Mouse (Mus musculus): Measurements from ENCODE around the gene Eif3m. TPM values are rescaled to one million over a fixed set of nuclear protein-coding genes. Genes with fewer than 3 reads are reported as not detected.
"Not testable (repeated sequence)": the region's sequence is repeated elsewhere in the genome, so short reads cannot be mapped to it uniquely, and the experiment has no call there.

Gene Eif3m
- polyA plus RNA-seq, 1 experiment from 2014 or later: 194 TPM

DNA sequence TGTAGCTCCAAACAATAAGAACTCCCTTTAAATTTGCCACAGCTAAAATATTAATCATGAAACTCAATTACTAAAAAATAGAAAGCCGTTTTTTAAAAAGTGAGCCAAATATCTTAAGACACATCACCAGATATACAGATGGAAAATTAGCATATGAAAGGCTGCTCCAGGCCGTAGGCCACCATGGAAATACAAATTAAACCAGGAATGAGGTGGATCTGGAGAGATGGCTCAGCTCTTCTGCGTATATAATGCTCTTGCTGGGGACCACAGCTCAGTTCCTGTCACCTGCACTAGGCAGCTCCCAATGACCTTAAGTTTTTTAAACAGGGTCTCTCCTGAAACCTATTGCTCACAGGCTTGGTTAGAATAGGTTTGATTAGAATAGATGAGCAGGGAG, 17.2 kb upstream of the Eif3m start:
- Histone ChIP-seq H3K4me1 (replicated peaks) (0 out of 2 replicates have a peak, but pooled peaks cover under 1% of the 10 kb centered on the region), H3K9me3 (replicated peaks) (no peaks in the 10 kb centered on the region), H3K9ac (no peak overlapping the region), H3K27me3 (no peaks in the 10 kb centered on the region), H3K27ac (no peak overlapping the region), H3K4me3 (no peak overlapping the region), H3K36me3 (no peaks in the 10 kb centered on the region), H3K4me2 (no peak overlapping the region)
- 81% methylated on average over 3 of the region's 3 CpGs for WGBS
- ATAC-seq (replicated peaks; ENCODE audit: insufficient number of reproducible peaks, insufficient read depth, low FRiP score, low read depth): no peak

DNA sequence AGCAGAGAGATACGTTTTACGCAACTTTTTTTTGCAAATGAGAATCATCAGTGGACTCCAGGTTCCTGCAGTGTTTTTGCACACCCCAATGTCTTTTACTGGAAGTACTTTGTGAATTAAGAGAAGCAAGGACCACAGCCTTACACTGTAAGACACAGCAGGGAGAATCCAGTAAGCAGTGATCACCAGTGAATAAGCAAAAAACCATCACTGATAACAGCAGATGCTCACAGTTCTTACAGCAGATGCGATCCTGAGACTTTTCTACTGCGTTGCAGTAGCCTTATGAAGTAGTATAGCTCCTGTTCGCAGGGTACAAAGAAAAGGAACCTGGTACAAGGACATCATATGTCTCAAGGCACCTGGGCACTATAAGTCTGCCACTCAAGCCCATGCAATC, 13.6 kb upstream of the Eif3m start:
- 87% methylated on average over 5 of the region's 5 CpGs for WGBS
- no peaks in the 10 kb centered on the region for H3K36me3 ChIP-seq
- H3K4me2 ChIP-seq: no peak overlapping the region
- H3K27me3 ChIP-seq: no peaks in the 10 kb centered on the region
- H3K27ac ChIP-seq: no peak overlapping the region
- H3K4me3 ChIP-seq: no peak overlapping the region
- H3K4me1 ChIP-seq (replicated peaks): 0 out of 2 replicates have a peak, but pooled peaks cover 4% of the 10 kb centered on the region
- no peak overlapping the region for H3K9ac ChIP-seq
- no peak for ATAC-seq (replicated peaks; ENCODE audit: insufficient number of reproducible peaks, insufficient read depth, low FRiP score, low read depth)
- H3K9me3 ChIP-seq (replicated peaks): no peaks in the 10 kb centered on the region

DNA sequence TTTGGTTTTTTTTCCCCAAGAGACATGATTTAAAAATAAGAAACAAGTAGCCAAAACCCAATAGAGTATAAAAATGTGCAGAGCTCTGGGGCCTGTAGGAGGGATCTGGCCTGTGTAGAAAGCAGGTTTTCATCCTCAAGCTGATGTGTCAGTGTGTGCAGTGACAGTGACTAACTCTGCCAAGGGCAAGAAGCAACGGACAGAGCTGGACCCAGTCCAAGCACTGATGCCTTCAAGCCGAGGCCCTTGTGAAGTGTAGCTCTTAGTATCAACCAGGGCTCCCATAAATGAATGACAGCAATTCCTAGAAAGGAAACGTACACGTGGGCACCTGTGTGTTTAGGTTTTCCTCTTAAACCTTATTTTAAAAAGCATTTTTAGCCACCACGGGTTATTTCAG, 11.9 kb upstream of the Eif3m start:
- Histone ChIP-seq H3K27ac (no peak overlapping the region), H3K4me1 (replicated peaks) (0 out of 2 replicates have a peak, but pooled peaks cover 4% of the 10 kb centered on the region), H3K4me2 (no peak overlapping the region), H3K9me3 (replicated peaks) (no peaks in the 10 kb centered on the region), H3K4me3 (no peak overlapping the region), H3K36me3 (no peaks in the 10 kb centered on the region), H3K27me3 (no peaks in the 10 kb centered on the region), H3K9ac (no peak overlapping the region)
- 43% methylated on average over 5 of the region's 5 CpGs for WGBS
- ATAC-seq (replicated peaks; ENCODE audit: insufficient number of reproducible peaks, insufficient read depth, low FRiP score, low read depth): no peak

DNA sequence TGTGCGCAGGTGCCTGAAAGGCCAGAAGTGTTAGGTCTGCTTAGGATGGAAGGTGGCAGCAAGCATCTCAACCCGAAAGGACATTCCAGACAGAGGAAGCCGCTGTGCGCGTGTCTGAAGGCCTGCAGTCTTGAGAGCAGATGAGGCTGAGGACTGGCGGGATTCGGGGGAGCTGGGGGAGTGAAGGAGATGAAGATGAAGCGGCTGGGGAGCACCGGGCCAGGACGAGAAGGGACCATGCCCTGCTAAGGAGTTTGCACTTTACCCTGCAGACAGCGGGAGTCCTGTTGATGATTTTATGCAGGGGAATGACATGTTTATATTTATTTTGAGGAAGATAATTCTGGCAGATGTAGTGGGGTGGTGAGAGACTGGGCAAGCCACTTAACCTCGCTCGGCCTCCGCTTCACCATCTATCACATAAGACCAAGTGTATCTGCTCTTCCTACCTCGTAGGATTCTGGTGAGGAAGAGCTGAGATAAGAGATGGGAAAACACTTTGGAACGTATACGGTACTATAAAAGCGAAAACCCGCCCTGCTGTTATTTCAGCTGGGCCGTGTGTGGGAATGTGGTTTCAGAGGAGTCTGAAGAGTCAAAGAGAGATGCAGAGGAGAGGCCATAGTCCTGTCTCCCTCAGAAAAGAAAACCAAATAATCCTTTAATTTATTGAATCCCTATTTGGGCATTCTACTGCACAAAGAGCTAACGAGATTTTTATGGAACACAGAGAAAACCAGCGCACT, 10.2 kb upstream of the Eif3m start:
- Histone ChIP-seq H3K4me1 (replicated peaks) (peaks cover 10% of the 10 kb centered on the region; the same call in 1 of the 2 replicates), H3K27me3 (no peaks in the 10 kb centered on the region), H3K9me3 (replicated peaks) (no peaks in the 10 kb centered on the region), H3K4me2 (no peak overlapping the region), H3K4me3 (no peak overlapping the region), H3K9ac (no peak overlapping the region), H3K27ac (no peak overlapping the region), H3K36me3 (no peaks in the 10 kb centered on the region)
- no peak for ATAC-seq (replicated peaks; ENCODE audit: insufficient number of reproducible peaks, insufficient read depth, low FRiP score, low read depth)
- 60% methylated on average over 22 of the region's 22 CpGs for WGBS

DNA sequence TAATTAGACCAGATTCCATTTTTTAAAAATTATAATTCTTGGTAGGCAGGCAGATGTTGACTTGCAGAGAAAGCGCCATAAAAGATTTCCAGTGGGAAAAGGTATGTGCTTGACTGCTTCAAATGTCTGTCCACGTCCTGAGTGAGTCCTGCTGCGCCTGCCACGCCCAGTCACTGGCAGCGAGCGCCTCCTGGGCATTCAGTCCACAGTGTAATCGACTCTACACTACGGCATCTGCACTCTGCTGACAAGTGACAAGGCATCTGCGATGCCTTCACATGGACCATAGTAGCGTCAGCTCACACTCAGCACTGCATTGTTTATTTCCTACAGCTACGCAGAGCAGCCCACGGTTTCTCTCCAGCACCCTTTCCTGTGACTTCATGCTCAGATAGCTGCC, 8.7 kb upstream of the Eif3m start:
- not testable (repeated sequence) for H3K27ac ChIP-seq; H3K9ac ChIP-seq; ATAC-seq (replicated peaks; ENCODE audit: insufficient number of reproducible peaks, insufficient read depth, low FRiP score, low read depth); H3K27me3 ChIP-seq; H3K9me3 ChIP-seq (replicated peaks); H3K36me3 ChIP-seq; H3K4me2 ChIP-seq; H3K4me3 ChIP-seq; H3K4me1 ChIP-seq (replicated peaks)
- WGBS: 45% methylated on average over 12 of the region's 12 CpGs

DNA sequence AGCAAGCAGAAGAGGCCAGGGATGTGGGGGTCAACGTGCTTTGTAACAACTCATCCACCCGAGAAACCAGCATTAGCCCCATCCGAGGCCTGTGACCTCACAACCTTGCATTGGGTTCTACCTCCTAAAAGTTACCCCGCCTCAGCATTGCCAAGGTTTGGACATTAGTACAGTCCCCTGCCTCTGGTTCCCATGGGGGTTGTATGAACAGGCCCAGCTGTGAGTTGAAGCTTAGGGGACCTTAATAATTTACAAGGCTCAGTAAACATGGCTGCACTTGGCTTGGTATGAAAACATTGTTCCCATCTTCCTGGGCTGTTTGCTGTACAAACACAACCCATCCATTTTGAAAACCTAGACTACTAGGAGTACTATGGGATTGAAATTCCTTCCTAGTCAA, 6.9 kb upstream of the Eif3m start:
- Histone ChIP-seq H3K27ac (no peak overlapping the region), H3K27me3 (no peaks in the 10 kb centered on the region), H3K36me3 (no peaks in the 10 kb centered on the region), H3K9me3 (replicated peaks) (no peaks in the 10 kb centered on the region), H3K4me2 (no peak overlapping the region), H3K4me3 (no peak overlapping the region), H3K9ac (no peak overlapping the region), H3K4me1 (replicated peaks) (peaks cover 7% of the 10 kb centered on the region; the same call in 1 of the 2 replicates)
- no peak for ATAC-seq (replicated peaks; ENCODE audit: insufficient number of reproducible peaks, insufficient read depth, low FRiP score, low read depth)
- WGBS: 76% methylated on average over 4 of the region's 4 CpGs

DNA sequence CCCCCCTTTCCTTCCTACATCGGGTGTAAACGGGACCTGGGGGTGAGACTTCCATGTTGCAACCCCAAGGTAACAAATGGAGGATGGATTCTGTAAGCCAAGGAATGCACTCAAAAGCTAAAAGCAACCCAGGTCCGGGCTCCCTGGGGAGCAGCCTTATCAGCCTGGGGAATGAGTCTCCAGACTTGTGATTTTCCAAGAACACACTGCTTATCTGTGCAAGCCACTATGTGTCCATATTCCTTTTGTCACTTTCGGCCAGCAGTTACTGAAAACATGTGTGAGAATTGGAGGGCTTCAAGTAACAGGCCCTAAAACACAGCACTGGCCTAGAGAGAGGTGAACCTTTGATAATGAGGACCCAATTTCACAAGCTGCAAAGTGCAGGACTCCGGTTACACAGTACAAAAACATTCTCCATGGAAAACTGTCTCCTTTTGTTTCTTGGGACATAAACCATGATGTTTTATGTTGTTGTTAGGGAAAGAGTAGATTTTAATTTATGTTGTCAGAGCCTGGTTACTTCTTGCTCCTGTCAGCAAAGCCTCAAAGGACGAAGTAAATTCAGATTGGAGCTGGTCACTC, 6.2 kb upstream of the Eif3m start:
- Histone ChIP-seq H3K9me3 (replicated peaks) (no peaks in the 10 kb centered on the region), H3K4me3 (no peak overlapping the region), H3K4me2 (no peak overlapping the region), H3K9ac (no peak overlapping the region), H3K27me3 (no peaks in the 10 kb centered on the region), H3K36me3 (no peaks in the 10 kb centered on the region), H3K4me1 (replicated peaks) (peaks cover 5% of the 10 kb centered on the region; the same call in 1 of the 2 replicates), H3K27ac (no peak overlapping the region)
- 36% methylated on average over 6 of the region's 6 CpGs for WGBS
- ATAC-seq (replicated peaks; ENCODE audit: insufficient number of reproducible peaks, insufficient read depth, low FRiP score, low read depth): no peak; the same call in 1 of the 2 replicates

DNA sequence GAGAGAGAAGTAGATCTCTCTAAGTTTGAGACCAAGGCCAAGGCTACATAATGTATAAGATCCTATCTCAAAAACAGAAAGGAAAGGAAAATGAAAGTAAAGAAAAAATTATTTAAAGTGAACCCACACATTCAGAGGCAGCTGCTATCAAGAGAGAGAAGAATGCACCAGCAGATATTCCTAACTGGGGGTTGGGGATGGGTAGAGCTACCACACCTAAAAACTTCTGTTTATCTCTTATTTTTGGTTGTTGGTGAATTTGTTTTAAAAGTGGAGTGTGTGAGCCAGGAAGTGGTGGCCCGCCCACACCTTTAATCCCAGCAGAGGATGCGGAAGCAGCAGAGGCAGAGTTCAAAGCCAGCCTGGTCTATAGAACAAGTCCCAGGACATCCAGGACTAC, 5.0 kb upstream of the Eif3m start:
- no peak for ATAC-seq (replicated peaks; ENCODE audit: insufficient number of reproducible peaks, insufficient read depth, low FRiP score, low read depth)
- H3K4me1 ChIP-seq (replicated peaks): peaks cover 9% of the 10 kb centered on the region; the same call in 1 of the 2 replicates
- no peak overlapping the region for H3K27ac ChIP-seq
- H3K27me3 ChIP-seq: no peaks in the 10 kb centered on the region
- no peaks in the 10 kb centered on the region for H3K36me3 ChIP-seq
- H3K9me3 ChIP-seq (replicated peaks): no peaks in the 10 kb centered on the region
- H3K4me3 ChIP-seq: no peak overlapping the region
- H3K4me2 ChIP-seq: no peak overlapping the region
- H3K9ac ChIP-seq: no peak overlapping the region
- 86% methylated on average over 2 of the region's 2 CpGs for WGBS

DNA sequence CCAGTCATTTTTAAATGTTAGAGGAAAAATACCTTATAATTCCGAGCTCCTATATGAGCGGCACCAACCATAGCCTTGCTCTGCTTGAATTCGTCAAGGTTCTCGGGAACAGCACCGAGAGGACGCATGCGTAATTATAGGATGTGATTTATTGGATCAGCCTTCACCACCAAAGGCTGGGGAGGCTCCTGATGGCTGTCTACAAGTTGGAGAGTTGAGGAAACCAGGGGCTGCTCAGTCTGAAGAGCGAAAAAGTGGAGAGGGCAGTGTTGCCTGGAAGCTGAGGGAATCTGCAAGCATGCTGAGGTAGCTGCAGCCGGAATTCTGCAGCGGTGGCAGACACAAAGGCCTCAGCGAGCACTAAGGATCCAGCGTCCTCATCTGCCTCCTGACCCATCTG, 4.4 kb upstream of the Eif3m start:
- no peak overlapping the region for H3K4me3 ChIP-seq
- H3K36me3 ChIP-seq: no peaks in the 10 kb centered on the region
- H3K27me3 ChIP-seq: no peaks in the 10 kb centered on the region
- H3K27ac ChIP-seq: no peak overlapping the region
- 73% methylated on average over 12 of the region's 12 CpGs for WGBS
- no peak overlapping the region for H3K9ac ChIP-seq
- ATAC-seq (replicated peaks; ENCODE audit: insufficient number of reproducible peaks, insufficient read depth, low FRiP score, low read depth): no peak
- H3K4me2 ChIP-seq: no peak overlapping the region
- no peaks in the 10 kb centered on the region for H3K9me3 ChIP-seq (replicated peaks)
- peaks cover 9% of the 10 kb centered on the region; the same call in 1 of the 2 replicates for H3K4me1 ChIP-seq (replicated peaks)

DNA sequence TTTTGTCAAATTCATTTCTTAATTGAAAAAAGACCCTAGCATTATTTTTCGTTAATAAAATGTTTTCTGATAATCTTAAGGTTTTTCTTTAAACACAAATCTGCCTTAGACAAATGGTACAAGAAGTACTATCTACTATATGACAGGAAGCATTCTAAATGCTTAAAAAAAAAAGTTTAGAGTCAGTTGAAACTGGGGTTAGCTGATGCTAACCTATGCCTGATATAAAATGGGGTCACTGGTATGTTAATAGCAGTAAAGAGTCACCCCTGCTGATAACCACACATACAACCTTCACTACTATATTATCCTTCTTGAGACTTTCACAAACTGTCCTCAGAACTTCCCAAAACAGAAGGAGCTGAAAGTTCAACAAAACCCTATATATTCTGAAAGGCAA, 2.6 kb upstream of the Eif3m start:
- ATAC-seq (replicated peaks; ENCODE audit: insufficient number of reproducible peaks, insufficient read depth, low FRiP score, low read depth): no peak
- Histone ChIP-seq H3K4me2 (no peak overlapping the region), H3K4me1 (replicated peaks) (peaks cover 16% of the 10 kb centered on the region), H3K9me3 (replicated peaks) (no peaks in the 10 kb centered on the region), H3K27me3 (no peaks in the 10 kb centered on the region), H3K9ac (no peak overlapping the region), H3K4me3 (no peak overlapping the region), H3K36me3 (no peaks in the 10 kb centered on the region), H3K27ac (no peak overlapping the region)
- 86% methylated on average over 1 of the region's 1 CpGs for WGBS

DNA sequence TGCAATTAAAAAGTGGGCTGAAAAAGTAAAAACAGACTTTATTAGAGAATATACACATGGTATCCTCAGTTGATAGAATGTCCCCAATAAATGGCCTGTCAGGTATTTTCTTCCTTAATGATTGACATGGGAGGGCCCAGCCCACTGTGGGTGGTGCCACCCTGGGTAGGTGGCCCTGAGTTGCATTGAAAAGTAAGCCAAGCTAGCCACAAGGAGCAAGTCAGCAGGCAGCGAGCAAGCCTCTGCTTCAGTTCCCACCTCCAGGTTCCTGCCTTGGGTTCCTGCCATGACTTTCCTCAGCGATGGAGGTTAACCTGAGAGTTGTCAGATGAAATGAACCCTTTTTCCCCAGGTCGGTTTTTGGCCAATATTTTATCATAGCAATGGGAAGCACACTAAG, 922 bp upstream of the Eif3m start:
- no peak overlapping the region for H3K4me3 ChIP-seq
- no peak for ATAC-seq (replicated peaks; ENCODE audit: insufficient number of reproducible peaks, insufficient read depth, low FRiP score, low read depth)
- 79% methylated on average over 3 of the region's 3 CpGs for WGBS
- no peaks in the 10 kb centered on the region for H3K27me3 ChIP-seq
- H3K4me1 ChIP-seq (replicated peaks): peaks cover 12% of the 10 kb centered on the region
- no peak overlapping the region for H3K9ac ChIP-seq
- H3K9me3 ChIP-seq (replicated peaks): no peaks in the 10 kb centered on the region
- no peak overlapping the region for H3K27ac ChIP-seq
- H3K4me2 ChIP-seq: no peak overlapping the region
- H3K36me3 ChIP-seq: peaks cover 12% of the 10 kb centered on the region
